Mouse (Mus musculus) cerebellum, postnatal 14 days (tissue): ENCODE results near the gene Btbd35f3.
"Not testable (repeated sequence)": the region's sequence is repeated elsewhere in the genome, so short reads cannot be mapped to it uniquely, and the experiment has no call there.

ENCODE experiments used
- DNase-seq, 2 experiments: peaks; one replicate each; pipeline ENCODE4 v3.0.0; 2021; ENCODE audit warnings: mixed read lengths in 2 of 2

Gene Btbd35f3

DNA sequence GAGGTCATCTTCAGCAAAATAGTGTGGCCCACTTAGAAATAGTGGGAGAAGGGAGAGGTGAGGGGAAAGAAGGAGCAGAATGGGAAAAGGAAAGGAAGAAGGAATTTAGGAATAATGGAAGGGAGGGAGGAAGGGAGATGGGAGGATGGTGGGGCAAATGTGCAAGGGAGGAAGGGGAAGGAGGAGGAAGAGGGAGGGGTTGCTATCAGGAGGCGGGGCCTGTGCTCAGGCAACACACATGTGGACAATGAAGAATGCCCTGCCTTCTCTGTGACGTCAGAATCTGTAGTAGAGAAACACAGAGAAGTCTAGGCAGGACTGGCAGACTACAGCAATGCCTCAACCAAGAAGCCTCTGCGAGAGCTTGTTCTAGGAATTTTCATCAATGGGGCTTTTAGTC is at the start of gene Btbd35f3:
Gene Btbd35f3 (plus strand): TSS at position 301 of the 400 bp plus-strand sequence.
- not testable (repeated sequence) for DNase-seq
